Mouse (Mus musculus): ENCODE data around the gene Ubac2.

Ubac2 gene

GRCm38 (mm10) chr14:121949436-121949835 is 71.0 kb downstream of the Ubac2 start:
- no peak for DNase-seq (ENCODE audit: low read depth, low spot score)

GRCm38 (mm10) chr14:121949897-121950296 is 71.5 kb downstream of the Ubac2 start:
- no peak for DNase-seq (ENCODE audit: low read depth, low spot score)

DNA sequence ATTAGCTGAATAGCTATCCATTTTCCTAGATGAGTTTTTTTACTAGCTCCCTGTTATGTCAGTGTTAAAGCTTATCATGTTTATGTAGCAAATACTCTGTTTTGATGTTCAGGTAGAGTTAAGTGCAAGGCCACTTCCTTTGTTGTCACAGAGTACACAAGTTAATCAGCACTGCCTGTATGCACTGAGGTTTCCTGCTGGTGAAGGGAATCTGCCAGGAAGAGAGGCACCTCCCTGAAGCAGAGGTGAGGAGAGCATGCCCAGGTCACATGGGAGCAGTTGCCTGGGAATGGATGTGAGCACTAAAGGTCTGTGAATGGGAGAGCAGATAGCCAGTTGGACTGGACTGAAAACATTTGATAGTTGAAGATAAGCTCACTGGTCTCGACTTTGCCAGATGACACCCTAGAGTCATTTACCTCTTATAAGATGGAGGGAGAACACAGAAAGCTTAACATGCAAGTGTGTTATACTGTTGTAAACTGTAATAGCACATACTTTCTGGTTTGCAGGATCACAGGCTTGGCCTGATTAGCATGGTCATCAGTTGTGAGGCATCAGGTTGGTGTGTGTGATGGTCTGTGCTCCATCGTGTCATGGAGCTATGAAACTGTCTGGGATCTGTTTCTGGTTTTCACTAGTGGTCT is 73.1 kb downstream of the Ubac2 start:
- DNase-seq (ENCODE audit: low read depth, low spot score) = no peak

GRCm38 (mm10) chr14:121952046-121952400 is 73.6 kb downstream of the Ubac2 start:
- DNase-seq (ENCODE audit: low read depth, low spot score) = no peak

- no peak for DNase-seq (ENCODE audit: low read depth, low spot score)
Measured at GRCm38 (mm10) chr14:121954129-121954528, 75.7 kb downstream of the Ubac2 start.

GRCm38 (mm10) chr14:121954608-121955007 is 76.2 kb downstream of the Ubac2 start:
- DNase-seq (ENCODE audit: low read depth, low spot score) = no peak

- DNase-seq (ENCODE audit: low read depth, low spot score) = no peak
Measured at GRCm38 (mm10) chr14:121955176-121955795, 76.9 kb downstream of the Ubac2 start.

- no peak for DNase-seq (ENCODE audit: low read depth, low spot score)
Measured at GRCm38 (mm10) chr14:121956291-121956690, 77.9 kb downstream of the Ubac2 start.

- no peak for DNase-seq (ENCODE audit: low read depth, low spot score)
Measured at GRCm38 (mm10) chr14:121957176-121957871, 78.9 kb downstream of the Ubac2 start.

DNA sequence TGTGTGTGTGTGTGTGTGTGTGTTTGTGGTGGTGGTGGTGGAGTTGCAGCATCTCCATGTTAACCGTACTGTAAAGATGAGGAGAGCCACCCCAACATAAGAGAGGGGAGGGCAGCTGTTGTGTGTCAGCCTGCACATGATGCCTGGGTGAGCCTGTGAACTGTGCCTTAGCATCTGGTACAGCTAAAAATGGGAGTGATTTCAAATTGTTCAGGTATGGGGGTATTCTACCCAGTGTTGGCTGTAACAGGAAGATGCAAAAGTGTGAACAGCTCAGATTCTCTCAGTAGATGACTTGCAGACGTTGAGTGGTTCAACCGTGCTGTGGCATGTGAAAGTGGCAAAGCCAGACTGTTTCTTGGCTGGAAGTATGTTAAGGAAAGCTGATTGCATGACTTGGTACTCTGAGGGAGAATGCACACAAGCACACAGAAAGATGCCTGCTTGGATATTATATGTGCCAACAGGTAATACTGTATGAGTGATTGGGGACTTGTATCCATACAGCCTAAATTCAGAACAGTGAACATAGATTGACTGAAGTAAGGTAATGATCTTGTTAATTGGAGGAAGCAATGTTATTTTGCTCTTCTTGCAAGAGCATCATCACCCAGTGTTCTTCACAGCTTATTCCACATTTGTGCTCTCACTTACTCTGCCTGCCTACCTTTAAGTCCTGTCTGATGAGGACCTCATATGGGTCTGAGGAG is 79.8 kb downstream of the Ubac2 start:
- DNase-seq (ENCODE audit: low read depth, low spot score) = no peak

- DNase-seq (ENCODE audit: low read depth, low spot score) = no peak
Measured at GRCm38 (mm10) chr14:121958751-121959537, 80.5 kb downstream of the Ubac2 start.

DNA sequence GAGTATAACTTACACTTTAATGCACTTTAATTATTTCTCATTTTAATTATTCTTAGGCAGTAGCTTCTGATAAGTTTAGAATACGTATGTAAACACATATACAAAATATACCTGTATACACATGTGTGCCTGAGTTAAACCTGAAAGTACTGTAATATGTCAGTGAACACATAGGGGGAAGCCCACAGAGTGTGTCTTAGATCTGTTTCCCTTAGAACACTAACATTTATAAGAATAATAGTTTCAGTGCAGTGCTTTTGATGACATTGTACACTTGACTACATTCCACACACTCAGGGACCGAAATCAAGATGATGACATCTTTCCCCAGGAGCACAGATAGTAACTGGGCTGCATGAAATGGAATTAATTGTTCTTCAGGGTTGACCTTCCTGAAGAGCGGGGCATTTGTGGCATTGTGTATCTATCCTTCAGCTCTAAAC is 81.1 kb downstream of the Ubac2 start:
- no peak for DNase-seq (ENCODE audit: low read depth, low spot score)

GRCm38 (mm10) chr14:121960031-121960430 is 81.6 kb downstream of the Ubac2 start:
- DNase-seq (ENCODE audit: low read depth, low spot score) = no peak

- no peak for DNase-seq (ENCODE audit: low read depth, low spot score)
Measured at GRCm38 (mm10) chr14:121960531-121960930, 82.1 kb downstream of the Ubac2 start.

DNA sequence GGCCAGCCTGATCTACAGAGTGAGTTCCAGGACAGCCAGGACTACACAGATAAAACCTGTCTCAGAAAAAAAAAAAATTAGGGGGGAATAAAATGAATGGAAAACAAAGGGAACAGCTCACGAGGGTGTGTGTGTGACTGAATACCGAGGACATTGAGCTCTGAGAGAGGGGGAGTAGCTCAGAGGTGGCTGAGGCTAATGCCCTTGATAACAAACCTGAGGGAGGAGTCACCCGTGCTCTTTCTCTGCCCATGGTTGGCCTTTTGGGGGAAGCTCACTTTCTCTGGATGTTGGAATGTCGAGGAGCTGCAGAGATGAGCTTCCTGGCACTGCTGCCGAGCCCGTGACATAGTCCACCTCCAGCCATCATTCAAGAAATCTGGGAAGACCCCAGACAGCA is 82.6 kb downstream of the Ubac2 start:
- DNase-seq (ENCODE audit: low read depth, low spot score) = no peak

GRCm38 (mm10) chr14:121961496-121962127 is 83.2 kb downstream of the Ubac2 start:
- DNase-seq (ENCODE audit: low read depth, low spot score) = no peak

DNA sequence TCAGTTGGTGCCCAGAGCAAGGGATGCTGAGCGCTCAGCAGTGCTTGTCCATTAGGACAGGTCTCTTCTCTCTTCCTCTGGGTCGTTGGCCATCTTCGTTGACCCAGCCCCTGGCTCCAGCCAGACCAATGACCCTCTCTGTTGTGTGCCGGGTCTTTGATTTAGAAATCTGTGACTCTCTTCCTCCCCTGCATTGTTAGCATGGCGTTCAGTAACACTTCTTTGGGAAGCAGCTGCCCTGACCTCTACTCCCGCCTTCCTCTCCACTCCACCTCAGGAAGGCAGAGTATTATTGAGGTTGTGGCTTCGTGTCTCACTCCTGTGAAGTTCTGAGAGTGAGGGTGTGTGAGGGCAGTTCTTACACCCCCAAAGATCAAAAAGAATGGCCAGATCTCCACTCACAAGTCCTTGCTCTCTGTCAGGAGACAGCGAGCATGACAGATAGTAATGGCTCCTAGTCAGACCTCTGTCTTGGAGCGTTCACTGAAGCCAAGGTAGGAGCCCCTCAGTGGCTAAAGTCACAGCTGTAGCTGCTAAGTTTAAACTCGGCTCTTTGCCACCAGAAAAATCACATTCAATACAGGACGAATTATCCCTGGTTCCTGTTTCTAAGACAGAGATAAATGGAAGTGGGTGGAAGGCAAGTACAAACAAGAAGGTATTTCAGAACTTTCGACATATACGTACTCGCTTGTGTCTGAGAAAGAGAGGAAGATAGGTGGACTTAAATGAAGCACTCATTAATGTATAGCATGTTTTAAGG is 83.9 kb downstream of the Ubac2 start:
- no peak for DNase-seq (ENCODE audit: low read depth, low spot score)

DNA sequence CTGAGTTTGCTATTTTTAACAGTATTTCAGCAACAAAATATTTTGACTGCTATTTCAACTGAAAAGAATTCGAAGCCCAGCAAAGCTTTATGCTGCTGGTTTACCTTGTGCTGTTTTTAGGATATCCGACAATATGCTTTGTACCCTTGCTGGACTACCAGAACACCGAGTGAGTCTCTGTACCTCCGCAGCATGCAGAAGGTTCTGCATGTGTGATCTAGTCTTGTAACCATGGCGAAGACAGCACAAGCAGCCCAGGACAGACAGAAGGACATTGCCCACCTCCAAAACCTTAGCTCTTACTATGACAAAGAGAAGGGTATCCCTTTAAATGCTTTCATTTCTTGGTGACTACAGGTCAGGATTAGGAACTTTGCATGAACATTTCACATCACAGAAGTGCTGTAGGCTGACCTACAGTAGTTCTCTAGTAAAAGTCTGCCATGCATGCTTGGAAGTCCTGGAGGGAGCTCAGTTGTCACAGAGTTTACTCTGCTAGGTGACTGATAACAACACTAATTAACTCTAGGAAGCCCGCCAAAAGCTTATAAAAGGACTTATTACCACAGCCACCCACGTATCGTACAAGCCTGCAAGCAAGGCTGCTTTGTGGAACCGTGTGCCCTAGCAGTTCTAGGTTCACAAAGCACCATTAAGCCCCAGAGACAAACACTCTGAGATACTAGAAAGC is 85.0 kb downstream of the Ubac2 start:
- DNase-seq (ENCODE audit: low read depth, low spot score) = no peak

DNA sequence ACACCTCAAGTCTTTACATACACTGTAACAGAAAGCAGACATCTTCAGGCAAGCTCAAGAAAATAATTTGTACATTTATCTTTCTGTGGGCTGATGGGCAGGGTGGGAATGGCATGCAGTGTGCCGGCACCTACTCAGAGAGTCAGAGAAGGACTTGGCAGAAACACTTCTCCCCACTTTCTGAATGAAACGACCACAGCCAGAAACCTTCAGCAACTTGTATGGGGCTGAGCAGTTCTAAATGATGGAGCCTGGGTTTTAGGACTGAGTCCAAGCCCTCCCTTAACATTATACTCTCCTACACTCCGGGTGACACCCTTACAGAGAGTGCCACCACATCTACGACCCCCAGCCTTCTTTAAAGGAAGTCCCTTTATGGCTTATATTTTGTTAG is 85.5 kb downstream of the Ubac2 start:
- DNase-seq (ENCODE audit: low read depth, low spot score) = no peak

DNA sequence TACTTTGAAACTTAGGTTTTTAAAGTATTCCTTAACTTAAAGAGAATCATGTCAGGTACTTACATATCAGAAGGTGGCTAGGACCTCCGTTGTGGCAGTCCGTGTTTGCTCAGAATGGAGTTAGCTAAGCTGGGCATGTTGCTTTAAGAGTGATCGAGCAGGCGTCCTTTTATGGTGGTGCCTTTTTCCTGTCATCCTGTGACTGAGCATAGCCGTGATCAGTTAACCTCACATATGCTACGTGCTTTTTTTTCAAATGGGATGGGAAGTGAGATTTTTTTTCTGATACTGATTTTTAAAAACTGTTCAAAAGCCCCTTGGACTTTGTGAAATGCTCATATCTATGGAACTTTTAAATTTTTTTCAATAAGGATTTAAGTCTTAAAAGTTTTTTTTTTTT is 86.6 kb downstream of the Ubac2 start, which contains the start of gene Gpr183:
TSS of gene Gpr183 (minus strand) at position 206 of the 400 bp plus-strand sequence.
- no peak for DNase-seq (ENCODE audit: low read depth, low spot score)
